Mouse (Mus musculus): ENCODE data around the gene Tbc1d8. TPM values are rescaled to one million over a fixed set of nuclear protein-coding genes. Genes with fewer than 3 reads are reported as not detected.

Gene Tbc1d8
- polyA plus RNA-seq, 1 experiment from 2014 or later: 6.3 TPM

- Histone ChIP-seq H3K27me3 (ENCODE audit: insufficient read depth, poor library complexity, severe bottlenecking) (peaks cover 1% of the 10 kb centered on the region; the same call in 1 of the 2 replicates), H3K27ac (no peak overlapping the region), H3K4me3 (no peak overlapping the region), H3K9me3 (no peaks in the 10 kb centered on the region), H3K4me1 (replicated peaks) (no peaks in the 10 kb centered on the region), H3K36me3 (peaks cover 3% of the 10 kb centered on the region; the same call in 1 of the 2 replicates)
- WGBS: 79% methylated on average over 9 of the region's 9 CpGs
- DNase-seq (ENCODE audit: low spot score): no peak
These were observed 7.2 kb downstream of the Tbc1d8 start for GRCm38 (mm10) chr1:39471298-39471902.

- 91% methylated on average over 7 of the region's 7 CpGs for WGBS
- Histone ChIP-seq H3K27me3 (ENCODE audit: insufficient read depth, poor library complexity, severe bottlenecking) (no peaks in the 10 kb centered on the region), H3K4me3 (no peak overlapping the region), H3K9me3 (no peaks in the 10 kb centered on the region), H3K4me1 (replicated peaks) (no peaks in the 10 kb centered on the region), H3K27ac (no peak overlapping the region), H3K36me3 (no peaks in the 10 kb centered on the region)
- DNase-seq (ENCODE audit: low spot score): no peak
These were observed 9.6 kb downstream of the Tbc1d8 start for GRCm38 (mm10) chr1:39468982-39469381.

GRCm38 (mm10) chr1:39466526-39466925 is 12.0 kb downstream of the Tbc1d8 start:
- 96% methylated on average over 13 of the region's 13 CpGs for WGBS
- no peaks in the 10 kb centered on the region for H3K4me1 ChIP-seq (replicated peaks)
- H3K27ac ChIP-seq: no peak overlapping the region
- H3K36me3 ChIP-seq: no peaks in the 10 kb centered on the region
- H3K27me3 ChIP-seq (ENCODE audit: insufficient read depth, poor library complexity, severe bottlenecking): no peaks in the 10 kb centered on the region
- no peak overlapping the region for H3K4me3 ChIP-seq
- DNase-seq (ENCODE audit: low spot score): no peak
- H3K9me3 ChIP-seq: no peaks in the 10 kb centered on the region

GRCm38 (mm10) chr1:39464760-39465159 is 13.8 kb downstream of the Tbc1d8 start:
- DNase-seq (ENCODE audit: low spot score): no peak
- H3K27ac ChIP-seq: no peak overlapping the region
- no peak overlapping the region for H3K4me3 ChIP-seq
- H3K9me3 ChIP-seq: no peaks in the 10 kb centered on the region
- no peaks in the 10 kb centered on the region for H3K27me3 ChIP-seq (ENCODE audit: insufficient read depth, poor library complexity, severe bottlenecking)
- WGBS: 93% methylated on average over 3 of the region's 3 CpGs
- H3K4me1 ChIP-seq (replicated peaks): no peaks in the 10 kb centered on the region
- H3K36me3 ChIP-seq: no peaks in the 10 kb centered on the region

- Histone ChIP-seq H3K36me3 (no peaks in the 10 kb centered on the region), H3K27ac (no peak overlapping the region), H3K27me3 (ENCODE audit: insufficient read depth, poor library complexity, severe bottlenecking) (no peaks in the 10 kb centered on the region), H3K4me1 (replicated peaks) (no peaks in the 10 kb centered on the region), H3K9me3 (no peaks in the 10 kb centered on the region), H3K4me3 (no peak overlapping the region)
- DNase-seq (ENCODE audit: low spot score): no peak
- 89% methylated on average over 6 of the region's 6 CpGs for whole genome bisulfite sequencing
These were observed 15.6 kb downstream of the Tbc1d8 start for GRCm38 (mm10) chr1:39462937-39463444.

GRCm38 (mm10) chr1:39462036-39462435 is 16.5 kb downstream of the Tbc1d8 start:
- H3K9me3 ChIP-seq: no peaks in the 10 kb centered on the region
- 92% methylated on average over 13 of the region's 13 CpGs for WGBS
- no peaks in the 10 kb centered on the region for H3K36me3 ChIP-seq
- H3K4me1 ChIP-seq (replicated peaks): no peaks in the 10 kb centered on the region
- no peak for DNase-seq (ENCODE audit: low spot score)
- no peak overlapping the region for H3K4me3 ChIP-seq
- H3K27me3 ChIP-seq (ENCODE audit: insufficient read depth, poor library complexity, severe bottlenecking): no peaks in the 10 kb centered on the region
- H3K27ac ChIP-seq: no peak overlapping the region

- 80% methylated on average over 5 of the region's 5 CpGs for WGBS
- no peaks in the 10 kb centered on the region for H3K27me3 ChIP-seq (ENCODE audit: insufficient read depth, poor library complexity, severe bottlenecking)
- H3K27ac ChIP-seq: no peak overlapping the region
- no peaks in the 10 kb centered on the region for H3K9me3 ChIP-seq
- no peak overlapping the region for H3K4me3 ChIP-seq
- no peaks in the 10 kb centered on the region for H3K36me3 ChIP-seq
- H3K4me1 ChIP-seq (replicated peaks): 0 out of 2 replicates have a peak, but pooled peaks cover 3% of the 10 kb centered on the region
- DNase-seq (ENCODE audit: low spot score): no peak
These were observed 18.1 kb downstream of the Tbc1d8 start for GRCm38 (mm10) chr1:39460495-39460894.

- Histone ChIP-seq H3K4me3 (no peak overlapping the region), H3K27ac (no peak overlapping the region), H3K9me3 (no peaks in the 10 kb centered on the region), H3K36me3 (no peaks in the 10 kb centered on the region), H3K4me1 (replicated peaks) (peaks cover 11% of the 10 kb centered on the region; the same call in 1 of the 2 replicates), H3K27me3 (ENCODE audit: insufficient read depth, poor library complexity, severe bottlenecking) (no peaks in the 10 kb centered on the region)
- 91% methylated on average over 13 of the region's 13 CpGs for WGBS
- no peak for DNase-seq (ENCODE audit: low spot score)
These were observed 20.4 kb downstream of the Tbc1d8 start for GRCm38 (mm10) chr1:39457887-39458874.

GRCm38 (mm10) chr1:39456421-39456853 is 22.1 kb downstream of the Tbc1d8 start:
- DNase-seq (ENCODE audit: low spot score): no peak
- 77% methylated on average over 5 of the region's 5 CpGs for WGBS

GRCm38 (mm10) chr1:39455350-39456023 is 23.1 kb downstream of the Tbc1d8 start:
- H3K4me1 ChIP-seq (replicated peaks): peaks cover 13% of the 10 kb centered on the region
- WGBS: 88% methylated on average over 23 of the region's 23 CpGs
- H3K36me3 ChIP-seq: no peaks in the 10 kb centered on the region
- no peak for DNase-seq (ENCODE audit: low spot score)
- H3K4me3 ChIP-seq: no peak overlapping the region
- H3K9me3 ChIP-seq: no peaks in the 10 kb centered on the region
- no peaks in the 10 kb centered on the region for H3K27me3 ChIP-seq (ENCODE audit: insufficient read depth, poor library complexity, severe bottlenecking)
- H3K27ac ChIP-seq: no peak overlapping the region; the same call in 1 of the 2 replicates

More at GRCm38 (mm10) chr1:39456421-39456853, 22.1 kb downstream of the Tbc1d8 start:
- no peaks in the 10 kb centered on the region for H3K9me3 ChIP-seq
- no peaks in the 10 kb centered on the region for H3K36me3 ChIP-seq
- H3K27me3 ChIP-seq (ENCODE audit: insufficient read depth, poor library complexity, severe bottlenecking): no peaks in the 10 kb centered on the region
- H3K4me1 ChIP-seq (replicated peaks): peaks cover 11% of the 10 kb centered on the region; the same call in 1 of the 2 replicates
- no peak overlapping the region for H3K27ac ChIP-seq
- H3K4me3 ChIP-seq: no peak overlapping the region

- 77% methylated on average over 4 of the region's 4 CpGs for WGBS
These were observed 23.8 kb downstream of the Tbc1d8 start for GRCm38 (mm10) chr1:39454783-39455175.

GRCm38 (mm10) chr1:39454108-39454782 is 24.3 kb downstream of the Tbc1d8 start:
- no peaks in the 10 kb centered on the region for H3K36me3 ChIP-seq
- DNase-seq (ENCODE audit: low spot score): no peak
- H3K4me3 ChIP-seq: no peak overlapping the region
- H3K27ac ChIP-seq: no peak overlapping the region
- 83% methylated on average over 9 of the region's 9 CpGs for WGBS
- peaks cover 24% of the 10 kb centered on the region for H3K4me1 ChIP-seq (replicated peaks)
- no peaks in the 10 kb centered on the region for H3K27me3 ChIP-seq (ENCODE audit: insufficient read depth, poor library complexity, severe bottlenecking)
- H3K9me3 ChIP-seq: no peaks in the 10 kb centered on the region

More at GRCm38 (mm10) chr1:39454783-39455175, 23.8 kb downstream of the Tbc1d8 start:
- Histone ChIP-seq H3K9me3 (no peaks in the 10 kb centered on the region), H3K27me3 (ENCODE audit: insufficient read depth, poor library complexity, severe bottlenecking) (no peaks in the 10 kb centered on the region), H3K27ac (peak overlapping the region; percentile 23; the same call in 1 of the 2 replicates), H3K4me1 (replicated peaks) (peaks cover 20% of the 10 kb centered on the region), H3K36me3 (no peaks in the 10 kb centered on the region), H3K4me3 (no peak overlapping the region)
- DNase-seq (ENCODE audit: low spot score): no peak
